Mouse (Mus musculus) bone marrow macrophage, adult 2 months (primary cell): ENCODE data around the gene Metap1d.

Source experiments
- CTCF ChIP-seq: IDR thresholded peaks from 2 replicates; pipeline ENCODE4 v1.5.1; 2012; ENCODE audit warnings: low read depth, mild to moderate bottlenecking, low read length, moderate library complexity
- POLR2A ChIP-seq: IDR thresholded peaks from 2 replicates; pipeline ENCODE4 v1.6.1; 2012; ENCODE audit warnings: mild to moderate bottlenecking, low read depth, low read length, borderline replicate concordance

DNA sequence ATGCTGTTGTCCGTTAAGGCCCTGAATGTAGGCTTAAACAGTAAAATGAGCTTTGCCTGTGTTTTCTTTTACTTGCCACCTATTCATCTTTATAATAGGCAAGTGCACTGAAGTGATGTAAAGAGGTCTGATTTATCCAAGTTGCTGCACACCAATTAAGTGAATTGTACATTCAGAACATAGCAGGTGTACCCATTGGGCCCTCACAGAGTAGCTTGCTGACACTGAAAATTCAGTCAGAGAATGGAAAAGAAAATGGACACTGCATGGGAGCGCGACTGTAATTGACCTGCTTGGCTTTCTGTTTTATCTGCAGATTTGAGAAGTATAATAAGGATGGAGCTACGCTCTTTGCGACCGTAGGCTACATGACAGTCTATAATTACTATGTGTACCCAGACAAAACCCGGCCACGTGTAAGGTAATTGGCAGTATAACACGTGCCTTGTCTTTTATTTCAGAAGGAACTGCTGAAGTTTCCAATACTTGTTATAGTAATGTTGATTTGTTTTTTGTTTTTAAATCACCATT lies 32.1 kb upstream of the Metap1d start:
- TF ChIP-seq POLR2A (no peak), CTCF (no peak)
